Mouse (Mus musculus) CD4-positive, CD25-positive, alpha-beta regulatory T cell, adult 2 months (primary cell): ENCODE measurements at regions not wholly inside any gene's neighbourhood (a gene's known extent, or its start where the extent isn't known, plus 50 kb on each side); places are given as distances from the start of the nearest gene placed in this dataset.

ENCODE experiments used
- DNase-seq: peaks from one replicate; pipeline ENCODE4 v3.0.0-alpha.2; 2012; ENCODE audit warnings: low read depth, low spot score

GRCm38 (mm10) chr16:10098511-10098910 lies 71.5 kb upstream of the Rpl39l start:
- no peak for DNase-seq

GRCm38 (mm10) chr16:10088461-10089353 lies 81.3 kb upstream of the Rpl39l start:
- DNase-seq, result peak; percentile 4

- DNase-seq, result no peak
These were observed 83.7 kb upstream of the Rpl39l start for GRCm38 (mm10) chr16:10086341-10086740.

GRCm38 (mm10) chr16:10085429-10085828 lies 84.6 kb upstream of the Rpl39l start:
- no peak for DNase-seq

- no peak for DNase-seq
These were observed 86.4 kb upstream of the Grin2a start for GRCm38 (mm10) chr16:10081751-10082150.

- no peak for DNase-seq
These were observed 84.8 kb upstream of the Grin2a start for GRCm38 (mm10) chr16:10080121-10080679.

- DNase-seq, result peak; percentile 42
These were observed 77.8 kb upstream of the Grin2a start for GRCm38 (mm10) chr16:10073158-10073557.

GRCm38 (mm10) chr16:10063491-10063890 lies 68.1 kb upstream of the Grin2a start:
- no peak for DNase-seq

- no peak for DNase-seq
These were observed 62.7 kb upstream of the Grin2a start for GRCm38 (mm10) chr16:10058094-10058493.
